Mouse (Mus musculus): ENCODE measurements around the gene Ccdc157.

DNA sequence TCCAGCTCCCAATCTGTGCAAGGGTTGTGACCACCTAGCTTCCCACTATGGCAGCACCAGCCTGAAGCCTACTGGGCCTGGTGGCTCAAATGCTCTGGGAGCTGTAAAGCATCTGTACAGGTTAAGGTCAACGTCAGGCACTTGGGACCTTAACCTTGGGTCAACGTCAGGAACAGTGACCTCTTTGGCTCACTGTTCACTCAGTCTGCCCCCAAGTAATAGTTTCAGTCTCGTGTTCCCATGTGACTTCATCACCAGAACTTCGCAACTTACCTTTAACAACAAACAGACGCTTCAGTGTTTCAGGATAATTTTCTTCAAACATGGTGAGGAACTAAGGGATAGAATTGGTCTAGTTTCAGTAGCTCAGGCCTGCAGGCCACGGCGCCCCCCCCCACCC, 51.4 kb downstream of the Ccdc157 start:
- TF ChIP-seq CTCF (IDR thresholded peaks at IDR 0.05; ENCODE audit: borderline replicate concordance, insufficient read depth, low read length) (no peak), POLR2A (IDR thresholded peaks at IDR 0.05; ENCODE audit: low read depth, low read length) (no peak)
